Mouse (Mus musculus) v-Abl transformed pro-B cells (cell line): ENCODE results near the gene Nt5c.
"Not testable (repeated sequence)": the region's sequence is repeated elsewhere in the genome, so short reads cannot be mapped to it uniquely, and the experiment has no call there.

Experiments
- in situ Hi-C, 2 experiments: fragments of 400-800 bp; cut with MboI; formaldehyde crosslinking; loops; one replicate each; pipeline ENCODE4 v1.15.1; 2025; ENCODE audit not compliant: unreplicated experiment in 2 of 2

Gene Nt5c

DNA sequence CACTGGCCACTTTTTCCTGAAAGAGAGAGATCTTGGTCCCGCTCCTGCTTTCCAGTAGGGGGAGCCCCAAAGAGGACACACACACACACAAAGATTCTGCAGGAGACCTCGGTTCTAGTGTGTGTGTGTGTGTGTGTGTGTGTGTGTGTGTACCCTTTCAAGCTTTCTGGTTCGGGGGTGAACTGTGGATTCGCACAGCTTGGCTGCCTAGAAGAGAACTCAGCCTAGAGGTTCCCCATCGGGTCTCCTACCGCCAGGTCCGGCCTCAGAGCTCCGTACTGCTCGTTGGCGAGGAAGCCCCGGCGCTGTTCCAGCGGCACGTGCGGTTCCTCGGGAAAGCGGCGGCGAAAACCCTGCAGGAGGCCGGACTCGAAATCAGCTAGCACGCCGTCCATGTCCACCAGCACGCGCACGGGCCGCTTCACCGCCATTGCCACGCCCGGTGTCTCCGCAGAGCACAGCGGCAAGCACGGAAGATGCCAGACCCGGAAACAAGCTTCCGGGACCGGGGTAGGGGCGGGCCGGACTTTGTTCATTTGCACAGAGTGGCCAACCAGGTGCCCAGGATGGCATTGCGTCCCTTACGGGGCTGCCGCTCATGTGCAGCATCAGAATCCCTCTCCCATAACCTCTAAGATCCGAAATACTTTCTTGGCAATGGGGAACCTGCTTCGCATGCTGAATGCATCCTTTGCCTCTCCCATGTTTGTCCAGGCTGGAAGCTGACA, at the start of gene Nt5c:
Gene Nt5c, minus strand, starts transcription at position 507 of the 728 bp plus-strand sequence.
- in situ Hi-C loops: no loop called here

DNA sequence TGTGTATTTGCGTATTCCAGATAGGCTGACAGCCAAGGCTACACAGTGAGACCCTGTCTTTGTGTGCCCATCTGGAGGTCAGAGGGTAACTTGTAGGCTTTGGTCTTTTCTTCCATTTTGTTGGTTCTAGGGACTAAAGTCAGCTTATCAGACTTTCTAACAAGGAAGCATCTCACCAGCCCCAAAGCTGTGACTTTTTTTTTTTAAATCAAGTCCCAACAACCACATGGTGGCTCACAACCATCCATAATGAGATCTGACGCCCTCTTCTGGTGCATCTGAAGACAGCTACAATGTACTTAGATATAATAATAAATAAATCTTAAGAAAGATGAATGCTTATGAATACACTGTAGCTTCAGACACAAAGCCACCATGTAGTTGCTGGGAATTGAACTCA, 46.4 kb upstream of the Nt5c start:
- in situ Hi-C loops: loop anchor here (5.0 to 10.0 kb wide), 2 partner anchors 51 to 53 kb away; no protein-coding TSS in a partner anchor

DNA sequence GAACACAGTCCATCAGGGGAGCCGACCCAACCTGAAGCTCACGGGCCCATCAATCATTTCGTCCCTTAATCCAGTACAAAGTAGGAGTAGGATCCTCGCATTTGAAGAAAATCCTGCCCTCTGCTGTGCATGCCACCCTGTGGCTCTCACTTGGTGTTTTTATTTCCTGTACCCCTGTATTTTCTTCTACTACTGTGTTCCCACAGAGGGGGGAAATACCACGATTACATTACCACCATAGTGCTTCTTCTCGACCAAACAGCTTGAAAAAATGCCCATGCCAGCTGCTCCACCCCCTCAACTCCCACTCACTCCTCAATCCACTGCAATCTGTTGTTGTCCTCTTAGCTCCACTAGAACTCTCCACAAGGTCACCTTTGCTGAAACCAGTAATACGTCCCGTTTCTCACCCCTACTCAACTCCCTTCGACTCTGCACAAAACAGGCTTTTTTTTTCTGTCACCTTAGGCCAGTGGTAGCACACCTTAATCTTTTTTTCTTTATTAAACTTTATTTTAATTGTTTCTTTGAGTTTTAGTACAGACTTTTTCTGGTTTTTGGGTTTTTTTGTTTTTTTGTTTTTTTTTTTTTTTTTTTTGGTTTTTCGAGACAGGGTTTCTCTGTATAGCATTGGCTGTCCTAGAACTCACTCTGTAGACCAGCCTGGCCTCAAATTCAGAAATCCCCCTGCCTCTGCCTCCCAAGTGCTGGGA, 45.4 kb upstream of the Nt5c start:
- in situ Hi-C loops: loop anchor here (5.0 to 10.0 kb wide), 2 partner anchors 50 to 52 kb away; no protein-coding TSS in a partner anchor

DNA sequence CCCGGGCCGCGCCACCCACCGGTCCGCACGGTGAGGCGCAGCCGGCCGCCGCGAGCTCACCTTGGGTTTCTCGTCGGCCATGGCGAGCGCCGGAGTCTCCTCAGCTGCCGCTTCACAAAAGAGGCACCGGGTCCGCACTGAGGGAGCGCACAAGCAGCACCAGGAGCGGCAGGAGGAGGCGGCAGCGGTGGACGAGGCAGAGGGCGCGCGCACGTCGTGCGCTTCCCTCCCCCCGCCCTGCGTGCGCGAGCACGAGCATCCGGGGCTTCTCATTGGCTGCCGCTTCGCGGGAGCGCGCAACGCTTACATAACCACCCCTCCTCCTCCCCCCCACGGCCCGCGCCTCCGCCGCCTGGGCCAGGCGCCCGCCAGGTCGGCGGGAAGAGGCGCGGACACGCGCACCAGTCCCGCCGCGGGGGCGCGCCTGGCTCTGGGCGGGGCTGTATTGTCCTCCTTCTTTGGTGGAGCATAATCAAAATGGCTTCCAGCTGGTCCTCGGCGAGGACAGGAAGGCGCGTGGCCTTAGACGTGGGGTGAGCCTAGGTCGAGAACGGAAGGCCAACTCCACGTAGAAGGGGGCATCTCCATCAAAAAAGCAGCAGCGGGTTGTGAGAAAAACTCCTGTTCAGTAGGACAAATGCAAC, 44.5 kb upstream of the Nt5c start, which contains the start of gene Sumo2:
Gene Sumo2, minus strand, starts transcription at position 239 of the 644 bp plus-strand sequence.
- in situ Hi-C loops: loop anchor here (5.0 to 10.0 kb wide), 2 partner anchors 49 to 51 kb away; no protein-coding TSS in a partner anchor

DNA sequence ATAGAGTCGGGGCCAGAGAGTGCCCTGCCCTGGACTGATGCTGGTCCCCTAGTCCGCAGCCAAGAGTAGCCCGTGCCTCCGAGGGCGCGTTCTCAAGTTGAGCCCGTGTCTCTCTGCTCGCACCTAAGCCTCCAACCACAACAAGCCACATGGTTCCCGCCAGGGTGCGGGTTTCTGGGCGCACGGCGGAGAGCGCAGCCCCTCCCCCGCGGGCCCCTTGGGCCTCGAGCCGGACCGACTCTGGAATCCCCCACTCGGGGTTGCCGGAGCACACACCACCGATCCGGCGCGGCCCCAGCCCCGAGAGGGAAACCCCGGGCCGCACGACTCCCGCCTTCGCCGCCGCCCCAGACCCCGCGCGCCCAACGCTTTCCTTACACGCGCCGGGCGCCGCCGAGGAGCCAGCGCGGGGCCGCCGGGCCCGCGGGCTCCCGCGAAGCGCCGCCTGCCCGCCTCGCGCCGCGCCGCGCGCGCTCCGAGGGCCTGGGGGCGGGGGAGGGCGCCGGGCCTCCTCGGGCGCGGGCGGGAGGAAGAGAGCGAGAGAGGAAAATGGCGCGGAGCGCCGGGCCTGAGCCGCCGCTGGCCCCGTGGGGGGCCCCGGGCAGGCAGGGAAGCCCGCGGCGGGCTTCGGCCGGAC, 43.9 kb upstream of the Nt5c start:
- in situ Hi-C loops: loop anchor here (5.0 to 10.0 kb wide), 2 partner anchors 48 to 51 kb away; no protein-coding TSS in a partner anchor

DNA sequence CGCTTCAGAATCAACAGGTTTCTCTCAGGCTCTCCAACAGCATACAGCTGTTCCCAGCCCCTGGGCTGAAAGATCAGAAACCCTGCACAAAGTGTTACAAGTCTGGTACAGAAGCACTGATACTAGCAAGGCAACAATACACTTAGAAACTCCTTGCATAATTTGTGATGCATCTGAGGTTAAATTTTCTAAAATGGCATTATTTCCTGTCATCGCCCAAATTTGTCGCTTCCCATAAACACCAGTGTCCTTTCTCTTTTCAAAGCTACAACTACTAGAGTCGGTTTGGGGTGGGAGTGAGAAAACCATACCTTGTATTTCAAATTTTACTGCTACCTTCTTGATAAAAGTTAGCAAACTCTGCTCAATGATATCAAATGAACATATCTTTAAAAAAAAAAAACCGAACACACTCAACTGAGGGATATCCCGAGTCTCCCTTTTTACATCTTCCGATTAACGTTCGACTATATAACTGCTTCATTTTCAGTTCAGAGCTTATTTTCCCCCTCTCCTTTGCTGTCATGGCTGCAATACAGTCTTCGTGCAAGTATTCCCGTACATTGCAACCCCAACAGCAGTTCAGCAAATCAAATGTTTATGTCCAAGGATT, 43.2 kb upstream of the Nt5c start:
- in situ Hi-C loops: loop anchor here (5.0 to 10.0 kb wide), 2 partner anchors 48 to 50 kb away; no protein-coding TSS in a partner anchor

DNA sequence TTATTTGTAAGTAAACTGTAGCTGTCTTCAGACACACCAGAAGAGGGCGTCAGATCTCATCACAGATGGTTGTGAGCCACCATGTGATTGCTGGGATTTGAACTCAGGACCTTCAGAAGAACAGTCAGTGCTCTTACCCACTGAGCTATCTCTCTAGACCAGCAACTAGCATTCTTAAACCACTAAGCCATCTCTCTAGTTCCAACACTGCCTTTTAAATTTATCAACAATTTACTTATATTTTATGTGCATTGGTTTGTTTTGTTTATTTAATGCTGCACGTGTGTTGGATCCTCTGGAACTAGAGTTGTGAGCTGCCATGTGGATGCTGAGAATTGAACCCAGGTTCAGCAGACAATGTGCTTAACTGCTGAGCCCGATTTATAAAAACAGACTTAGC, 34.8 kb upstream of the Nt5c start:
- in situ Hi-C loops: not testable (repeated sequence)

DNA sequence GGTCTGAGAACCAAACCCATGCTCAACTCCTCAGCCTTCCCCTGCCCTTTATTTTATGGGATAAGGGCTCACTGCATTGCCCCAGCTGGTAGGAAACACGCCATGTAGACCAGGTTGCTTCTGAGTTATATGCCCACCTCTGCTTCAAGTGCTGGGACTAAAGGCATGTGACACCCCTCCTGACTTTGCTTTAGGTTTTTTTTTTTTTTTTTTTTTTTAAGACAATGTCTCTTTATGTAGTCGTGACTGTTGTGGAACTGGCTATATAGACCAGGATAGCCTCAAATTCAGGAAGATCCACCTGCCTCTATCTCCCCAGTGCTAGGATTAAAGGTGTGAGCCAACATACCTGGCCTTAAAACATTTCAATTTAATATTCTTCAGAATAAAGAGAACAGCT, 31.0 kb upstream of the Nt5c start:
- in situ Hi-C loops: no loop called here

DNA sequence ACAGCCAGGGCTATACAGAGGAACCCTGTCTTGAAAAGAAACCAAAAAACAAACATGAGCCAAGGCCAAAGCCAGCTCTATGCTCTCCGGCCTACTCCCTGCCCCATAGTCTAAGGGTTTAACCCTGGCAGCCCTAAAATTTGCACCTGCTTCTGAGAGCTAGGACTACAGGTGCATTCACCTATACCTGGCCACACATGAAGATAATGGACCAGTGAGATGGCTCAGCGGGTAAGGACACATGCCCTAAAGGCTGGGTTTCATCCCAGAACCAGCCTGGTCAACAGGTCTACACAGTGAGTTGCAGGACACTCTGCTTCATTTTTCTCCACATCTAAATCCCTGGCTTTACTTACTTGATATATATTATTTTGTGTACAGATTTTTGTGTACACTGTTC, 30.6 kb upstream of the Nt5c start:
- in situ Hi-C loops: no loop called here

DNA sequence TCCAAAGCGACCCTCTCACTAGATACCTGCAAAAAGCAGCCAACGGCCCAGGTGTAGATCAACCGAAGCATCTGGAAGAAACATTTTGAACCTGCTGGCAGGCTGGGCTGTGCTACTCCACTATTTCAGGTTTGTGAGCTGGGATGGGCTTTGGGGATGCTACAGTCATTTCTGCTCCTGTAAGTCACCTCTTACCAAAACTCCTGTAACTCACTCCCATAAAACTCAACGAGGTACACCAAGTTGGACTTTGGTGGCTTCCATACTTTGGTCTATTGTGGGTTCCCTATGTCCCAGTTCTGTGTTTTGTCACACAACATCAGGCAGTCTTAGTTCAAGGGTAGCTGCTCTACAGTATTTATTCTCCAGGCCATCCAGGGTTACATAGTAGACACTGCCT, 29.4 kb upstream of the Nt5c start:
- in situ Hi-C loops: no loop called here

DNA sequence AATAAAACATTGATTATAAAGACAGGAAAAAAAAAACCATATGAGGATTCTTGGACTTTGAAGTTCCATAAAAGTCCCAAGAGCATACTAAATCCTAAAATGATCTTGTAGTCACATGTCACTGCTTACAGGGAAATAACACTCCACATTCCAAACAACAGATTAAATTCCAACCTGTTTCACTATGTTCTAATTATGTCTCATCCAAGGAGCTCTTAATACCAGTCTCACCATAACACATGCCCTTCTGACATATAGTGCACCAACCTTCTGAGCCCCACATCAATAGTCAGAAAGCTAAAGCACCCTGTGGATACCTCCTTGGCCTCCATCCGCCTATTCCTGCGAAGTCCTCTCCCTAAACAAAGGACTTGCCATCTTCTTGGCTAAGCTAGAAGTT, 28.6 kb upstream of the Nt5c start:
- in situ Hi-C loops: no loop called here

DNA sequence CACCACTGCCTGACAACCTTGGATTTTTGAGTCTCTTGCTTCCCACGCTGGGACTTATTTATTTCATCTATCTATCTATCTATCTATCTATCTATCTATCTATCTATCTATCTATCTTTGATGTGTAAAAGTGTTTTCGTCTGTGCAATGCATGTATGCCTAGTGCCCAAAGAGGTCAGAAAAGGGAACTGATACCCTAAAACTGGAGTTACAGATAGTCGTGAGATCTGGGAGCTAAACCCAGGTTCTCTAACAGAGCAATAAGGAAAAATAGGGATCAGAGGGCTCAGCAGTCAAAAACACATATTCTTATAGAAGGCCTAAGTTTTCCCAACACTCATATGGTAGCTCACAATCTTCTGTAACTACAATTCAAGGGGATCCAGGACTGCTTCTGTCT, 27.9 kb upstream of the Nt5c start:
- in situ Hi-C loops: no loop called here

DNA sequence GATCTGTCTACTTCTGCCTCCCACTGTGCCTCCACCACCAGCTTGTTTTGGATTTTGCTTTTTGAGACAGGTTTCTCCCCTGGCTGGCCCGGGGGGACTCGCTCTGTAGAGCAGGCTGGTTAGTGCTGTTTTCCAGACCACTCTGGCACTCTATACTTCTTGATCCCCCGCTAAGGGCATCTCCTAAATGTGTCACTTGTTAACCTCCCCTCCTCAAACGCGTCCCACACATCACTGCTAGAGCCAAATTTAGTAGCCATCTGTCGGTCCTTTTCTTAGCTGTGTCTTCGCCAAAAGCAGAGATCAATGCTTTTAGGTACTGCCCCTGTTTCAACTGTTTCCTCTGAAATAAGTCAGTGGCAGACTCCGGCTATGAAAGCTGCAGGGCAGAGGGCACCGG, 27.0 kb upstream of the Nt5c start:
- in situ Hi-C loops: no loop called here

DNA sequence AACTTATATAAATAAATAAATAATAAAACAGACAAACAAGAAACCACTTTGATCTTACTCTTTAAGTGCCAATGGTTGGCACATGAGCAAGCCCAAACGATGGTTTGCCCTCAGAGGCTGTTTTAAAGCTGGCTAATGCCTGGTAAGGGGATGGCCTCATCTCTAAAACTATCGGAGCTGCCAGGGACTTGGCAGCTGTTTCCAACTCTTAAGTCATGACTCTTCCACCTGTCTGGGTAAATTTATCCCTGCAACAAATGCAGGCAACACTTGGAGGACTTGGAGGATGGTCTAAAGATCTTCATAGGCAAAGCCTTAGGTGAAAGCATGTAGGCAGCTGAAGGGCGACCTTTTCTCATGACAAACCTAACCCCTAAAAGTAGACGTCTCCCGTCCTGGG, 25.3 kb upstream of the Nt5c start:
- in situ Hi-C loops: no loop called here

DNA sequence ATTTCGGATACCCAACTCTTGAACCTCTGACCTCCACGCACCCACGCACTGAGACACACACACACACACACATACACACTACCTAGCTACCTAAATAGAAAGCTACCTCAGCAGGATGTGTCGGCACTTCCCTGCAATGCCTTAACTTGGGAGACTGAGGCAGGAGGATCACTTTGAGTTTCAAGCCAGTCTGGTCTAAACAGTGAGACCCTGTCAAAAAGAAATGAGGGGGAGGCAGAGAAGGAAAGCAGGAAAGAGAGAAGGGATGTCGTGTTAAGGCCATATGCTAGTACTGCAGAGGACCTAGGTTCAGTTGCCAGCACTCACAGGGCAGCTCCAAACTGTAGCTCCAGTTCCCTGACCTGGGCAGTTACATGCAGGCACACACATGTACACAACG, 23.4 kb upstream of the Nt5c start:
- in situ Hi-C loops: no loop called here

DNA sequence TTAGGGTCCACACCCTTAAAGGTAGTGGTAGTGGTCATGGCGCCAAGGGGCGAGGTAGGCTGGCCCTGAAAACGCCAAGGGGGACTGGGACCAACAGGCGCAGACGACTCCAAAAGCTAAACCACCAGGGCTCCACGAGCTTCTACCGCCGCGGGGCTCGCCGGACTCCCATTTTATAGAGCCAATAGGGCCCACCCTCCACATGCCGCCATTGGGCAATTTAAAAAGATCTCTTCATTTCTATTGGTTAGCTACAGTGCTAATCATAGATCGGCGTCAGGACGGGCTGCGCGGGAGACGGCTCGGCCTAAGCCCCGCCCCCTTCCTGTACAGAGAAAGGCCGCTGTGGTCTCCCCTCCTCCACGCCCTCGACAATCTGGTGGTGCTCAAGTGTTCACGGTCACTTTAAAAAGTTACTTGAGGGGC, 22.6 kb upstream of the Nt5c start, which contains the start of gene Jpt1:
Gene Jpt1, minus strand, starts transcription at position 150 of the 426 bp plus-strand sequence.
- in situ Hi-C loops: no loop called here

DNA sequence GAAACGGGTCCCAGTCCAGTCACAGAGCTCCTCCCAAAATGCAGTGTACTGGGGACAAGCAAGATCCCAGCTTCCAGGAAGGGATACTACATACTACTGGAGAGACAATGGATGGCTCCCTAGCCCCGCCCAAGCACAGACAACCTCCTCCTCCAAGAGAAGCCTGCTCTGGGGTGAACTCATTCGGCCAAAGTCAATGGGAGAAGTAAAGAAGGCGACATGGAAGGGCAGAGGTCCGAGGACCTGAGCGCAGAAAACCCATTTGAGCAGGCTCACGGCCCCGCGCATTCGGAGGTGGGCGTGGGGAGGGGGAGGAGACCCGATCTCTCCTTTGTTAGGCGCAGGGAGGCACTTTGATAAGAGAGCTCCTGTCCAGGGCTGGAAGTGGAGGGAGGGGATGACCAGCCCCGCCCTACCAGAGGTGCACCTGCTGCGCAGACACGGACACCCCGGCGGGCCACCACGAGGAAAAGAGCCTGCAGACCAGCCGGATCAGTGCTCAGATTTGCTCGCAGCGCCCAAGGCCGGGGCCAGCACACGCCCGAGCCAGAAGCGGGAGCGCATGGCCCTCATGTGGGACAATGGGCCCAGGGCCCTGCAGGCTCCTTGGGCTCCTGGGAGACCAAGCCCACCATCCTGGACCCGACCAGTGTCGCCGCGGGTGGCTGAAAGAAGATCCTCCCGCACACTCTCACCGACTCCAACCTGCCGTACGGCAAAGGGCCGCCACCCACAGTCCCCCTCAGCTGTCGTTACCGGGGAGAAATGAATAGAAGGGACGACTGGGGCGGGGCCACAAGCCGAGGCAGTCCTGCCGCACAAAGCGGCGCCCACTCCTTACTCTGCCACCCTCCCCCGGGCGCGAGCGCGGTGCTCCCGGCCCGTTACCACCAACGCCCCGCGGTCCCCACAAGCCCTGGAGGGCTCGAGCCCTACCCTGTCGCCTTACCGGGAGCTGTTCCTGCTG, 21.9 kb upstream of the Nt5c start:
- in situ Hi-C loops: no loop called here

DNA sequence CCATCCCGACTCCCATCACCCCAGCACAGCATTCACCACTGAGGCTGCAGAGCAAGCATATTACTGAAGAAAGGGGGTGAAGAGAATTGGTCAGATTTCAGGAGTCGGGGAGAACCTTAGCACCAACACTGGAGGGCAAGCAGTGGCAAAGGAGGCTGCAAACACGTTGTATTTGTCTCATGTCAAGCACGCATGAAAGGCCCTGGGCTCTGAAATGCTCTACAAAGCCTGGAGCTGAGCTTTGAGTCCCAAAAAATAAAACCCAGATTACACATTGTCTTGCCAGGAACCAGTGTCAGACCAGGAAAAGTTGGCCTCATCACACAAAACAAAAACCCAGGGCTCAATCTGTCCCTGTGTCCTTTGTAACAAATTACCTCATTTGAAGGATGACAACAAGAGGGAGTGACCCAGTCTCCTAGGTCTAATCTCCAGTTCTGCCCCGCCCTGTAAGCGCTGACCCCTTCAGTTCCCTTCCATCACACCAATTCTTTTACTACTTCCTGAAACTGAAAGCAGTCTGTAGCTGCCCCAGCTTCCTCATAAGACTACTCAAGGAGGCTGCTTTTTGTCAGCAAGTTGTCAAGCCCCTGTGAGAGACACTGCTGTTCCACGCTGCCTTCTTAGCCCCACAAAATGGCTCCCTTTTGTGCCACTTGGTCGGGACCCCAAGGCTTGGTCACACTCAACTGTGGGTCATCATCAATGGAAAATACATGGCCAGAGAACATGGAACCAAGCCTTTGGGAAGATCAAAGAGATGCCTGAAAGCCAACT, 20.9 kb upstream of the Nt5c start:
- in situ Hi-C loops: no loop called here
